Mouse (Mus musculus) urinary bladder, adult 18-20 months (tissue): ENCODE measurements around the gene Agr3.

Experiments used
- DNase-seq, 2 experiments: peaks; one replicate each; pipeline ENCODE4 v3.0.0; 2022; ENCODE audit warnings: low spot score in 2 of 2, mixed read lengths in 2 of 2

Agr3 gene

DNA sequence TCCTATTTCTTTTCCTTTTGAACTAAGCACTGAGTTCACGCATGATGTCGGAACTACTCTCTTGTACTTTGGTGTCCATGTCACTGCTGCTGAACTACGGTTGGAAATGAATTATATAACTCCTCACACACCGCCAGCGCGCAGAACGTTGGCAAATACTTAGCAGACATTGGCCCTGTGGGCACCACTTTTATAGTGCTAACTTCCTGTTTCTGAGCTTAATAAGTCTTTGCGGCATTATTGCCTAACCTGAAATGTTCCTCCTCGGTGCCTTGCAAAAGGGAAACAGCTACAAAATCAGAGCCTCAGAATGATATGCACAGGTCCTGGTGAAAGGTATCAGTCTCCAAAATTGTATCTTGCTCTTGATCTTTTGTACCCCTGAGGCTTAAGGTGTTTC is 58.1 kb downstream of the Agr3 start:
- DNase-seq: no peak

DNA sequence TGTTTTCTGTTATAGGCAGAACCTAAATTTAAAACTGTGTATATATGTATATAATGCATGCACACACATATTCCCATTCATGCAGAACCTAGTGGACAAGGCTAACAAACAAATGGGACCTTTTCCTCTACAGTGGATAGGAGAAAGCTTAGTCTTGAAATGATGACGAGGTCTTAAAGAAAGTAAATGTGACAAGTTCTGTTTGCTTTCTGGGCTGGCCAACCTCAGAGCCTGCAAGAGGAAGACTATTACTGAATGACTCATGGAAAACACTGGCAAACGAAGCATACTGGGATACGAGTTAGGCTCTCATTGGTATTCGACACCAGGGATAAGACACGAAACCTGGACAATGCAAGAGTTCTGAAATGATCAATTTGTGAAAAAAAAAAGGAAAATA is 59.3 kb downstream of the Agr3 start:
- no peak for DNase-seq

DNA sequence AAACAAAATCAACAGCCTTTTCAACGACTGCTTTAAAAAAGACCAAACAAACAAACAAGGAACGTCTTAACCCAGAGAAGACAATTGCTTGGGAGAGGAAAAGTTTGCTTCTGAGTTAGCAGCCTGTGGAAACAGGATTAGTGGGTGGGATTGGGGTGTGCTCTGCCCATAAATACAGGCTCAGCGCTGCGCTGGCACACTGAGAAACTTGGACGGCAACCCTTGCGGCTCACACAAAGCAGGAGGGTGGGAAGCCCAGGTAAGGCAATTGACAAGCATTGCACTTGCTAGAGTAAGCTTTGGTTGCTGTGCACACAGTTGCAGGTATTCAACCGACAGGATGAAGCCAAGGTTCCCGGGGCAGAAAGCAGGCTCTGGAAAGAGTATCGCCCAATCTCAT is 67.3 kb downstream of the Agr3 start, which contains the start of gene Agr2:
Gene Agr2 (plus strand): TSS at position 197 of the 400 bp plus-strand sequence.
- no peak for DNase-seq

DNA sequence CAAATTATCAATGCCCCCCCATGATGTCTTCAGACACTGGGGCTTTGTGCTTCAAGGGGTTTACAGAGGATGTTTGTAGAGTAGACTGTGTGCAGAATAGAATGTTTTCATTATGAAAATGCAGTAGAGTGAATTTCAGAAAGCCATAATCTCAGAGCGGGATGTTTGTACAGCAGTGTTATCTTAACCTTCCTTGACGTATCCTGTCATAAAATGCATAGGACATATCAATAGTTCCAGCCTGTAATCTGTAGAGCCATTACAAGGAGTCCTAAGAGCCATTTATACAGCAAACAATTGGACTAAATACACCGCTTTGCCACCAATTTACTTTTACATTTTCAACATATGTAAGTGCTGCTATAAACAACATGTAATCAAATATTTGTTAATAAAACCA is 68.2 kb downstream of the Agr3 start:
- no peak for DNase-seq

DNA sequence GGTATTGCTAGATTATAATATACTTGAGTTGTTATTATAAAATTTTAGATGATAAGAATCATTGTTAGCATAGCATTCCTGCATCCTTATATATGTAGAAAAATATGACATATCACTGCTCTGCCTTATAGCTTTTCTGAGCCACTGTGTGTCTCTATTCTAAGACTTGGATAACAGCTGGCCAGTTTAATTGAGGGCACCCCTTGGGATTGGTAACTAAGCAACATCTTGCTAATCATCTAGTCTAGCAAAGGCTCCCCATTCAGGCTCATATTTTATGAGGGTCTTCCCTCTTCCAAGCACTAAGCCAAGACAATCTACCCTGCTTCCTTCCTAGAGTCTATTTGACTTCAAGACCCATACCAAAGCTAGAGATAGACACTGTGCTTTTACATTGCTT is 68.7 kb downstream of the Agr3 start:
- DNase-seq: no peak

DNA sequence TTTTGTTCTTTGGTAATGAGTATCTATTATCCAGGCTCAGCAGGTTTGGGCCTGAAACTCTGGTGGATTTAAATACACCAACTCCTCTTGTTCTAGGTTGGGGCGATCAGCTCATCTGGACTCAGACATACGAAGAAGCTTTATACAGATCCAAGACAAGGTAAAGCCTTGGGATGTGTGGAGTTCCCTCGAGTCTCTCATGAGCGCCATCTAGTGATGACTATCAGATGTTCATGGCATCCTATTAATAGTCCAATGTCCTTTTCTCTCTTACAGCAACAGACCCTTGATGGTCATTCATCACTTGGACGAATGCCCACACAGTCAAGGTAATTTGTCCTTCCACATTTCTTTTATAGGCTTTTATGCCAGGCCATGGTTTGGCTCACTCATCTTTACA is 70.4 kb downstream of the Agr3 start:
- no peak for DNase-seq
